Mouse (Mus musculus) lung, adult 18-20 months (tissue): Measurements from ENCODE around the gene Hmg20b.
A peak's percentile ranks its signal among the peaks of the same experiment; 100 is the strongest.

Experiments
- DNase-seq, 2 experiments: peaks; one replicate each; pipeline ENCODE4 v3.0.0; 2022; ENCODE audit warnings: mixed read lengths in 2 of 2

Hmg20b gene

GRCm38 (mm10) chr10:81323791-81324530 lies 26.3 kb downstream of the Hmg20b start:
- no peak for DNase-seq

DNA sequence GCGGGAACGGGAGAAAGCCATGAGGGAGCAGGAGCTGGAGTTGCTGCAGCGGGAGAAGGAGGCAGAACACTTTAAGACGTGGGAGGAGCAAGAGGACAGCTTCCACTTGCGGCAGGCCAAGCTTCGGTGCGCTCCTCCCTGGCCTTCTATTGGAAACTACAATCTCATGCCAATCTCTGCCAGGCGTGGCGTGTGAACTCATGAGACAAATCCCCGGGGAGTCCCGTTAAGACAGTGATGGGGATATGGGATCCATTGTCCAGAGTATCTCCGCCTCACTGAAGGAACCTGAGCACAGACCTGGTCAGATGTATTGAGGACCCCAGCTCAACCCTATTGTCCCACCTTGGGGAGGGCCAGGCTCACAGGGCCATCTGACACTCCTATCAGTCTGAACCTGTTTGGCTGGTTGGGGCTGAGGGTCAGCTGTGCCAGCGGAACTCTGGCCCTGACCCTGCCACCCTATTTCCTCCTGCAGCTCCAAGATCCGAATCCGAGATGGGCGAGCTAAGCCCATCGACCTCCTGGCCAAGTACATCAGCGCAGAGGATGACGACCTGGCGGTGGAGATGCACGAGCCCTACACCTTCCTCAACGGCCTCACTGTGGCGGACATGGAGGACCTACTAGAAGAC lies 27.0 kb downstream of the Hmg20b start:
- no peak for DNase-seq

GRCm38 (mm10) chr10:81322444-81322843 lies 27.8 kb downstream of the Hmg20b start:
- no peak for DNase-seq

DNA sequence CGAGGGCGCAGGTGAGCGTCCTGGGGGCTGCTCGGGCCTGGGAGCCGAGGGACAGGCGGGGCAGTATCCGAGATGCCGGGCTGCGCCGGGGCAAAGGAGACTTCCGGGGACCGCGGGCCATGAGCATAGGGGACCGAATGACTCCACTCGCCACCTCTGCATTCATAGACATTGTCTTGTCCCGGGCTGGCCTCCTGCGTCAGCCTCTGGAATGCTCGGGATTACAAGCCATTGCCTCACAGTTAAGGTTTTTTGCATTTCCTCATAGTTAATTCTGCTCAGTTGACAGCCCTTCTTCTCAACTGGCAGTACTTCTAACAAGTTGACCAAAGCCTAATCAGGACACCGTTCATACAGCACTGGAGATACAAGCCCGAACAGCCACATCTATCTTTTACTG lies 28.8 kb downstream of the Hmg20b start:
- no peak for DNase-seq

DNA sequence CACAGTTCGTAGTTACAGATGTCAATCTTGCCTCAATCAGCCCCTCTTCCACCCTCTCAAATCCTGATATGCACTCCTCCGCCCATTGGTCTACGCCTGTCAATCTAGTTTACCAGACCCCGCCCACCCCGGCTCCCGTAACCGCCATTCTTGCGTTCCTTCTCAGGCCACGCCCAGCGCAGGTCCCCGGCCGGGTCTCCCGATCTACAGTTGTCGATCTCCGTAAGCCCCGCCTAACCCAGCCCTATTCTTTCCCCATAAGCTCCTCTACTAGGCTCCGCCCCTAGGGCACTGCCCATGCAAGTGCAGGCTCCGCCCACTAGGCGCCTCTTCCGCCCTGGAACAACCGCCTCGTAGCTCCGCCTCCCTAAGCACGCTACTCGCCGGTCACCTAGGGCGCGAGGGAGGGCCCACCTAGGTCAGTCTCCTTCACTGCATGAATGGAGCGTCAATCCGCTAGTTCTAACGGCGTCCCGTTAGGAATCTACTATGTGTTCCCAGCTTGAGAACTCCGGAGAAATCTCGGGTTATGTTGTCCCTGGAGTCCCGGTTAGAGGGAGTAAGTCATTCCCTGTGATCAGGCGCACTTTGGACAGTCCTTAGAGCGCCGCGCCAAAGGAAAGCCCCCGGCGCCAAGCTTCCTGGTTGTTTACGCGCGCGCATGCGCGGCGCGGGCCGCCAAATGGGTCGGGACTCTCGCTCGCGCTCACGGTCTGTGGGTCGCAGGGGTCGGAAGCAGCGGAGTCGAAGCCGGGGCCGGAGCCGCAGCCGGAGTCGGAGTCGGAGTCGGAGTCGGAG lies 29.5 kb downstream of the Hmg20b start, which contains the start of gene Cactin:
Gene Cactin, plus strand, starts transcription at position 554 of the 798 bp plus-strand sequence.
- DNase-seq = peak; percentile 100

DNA sequence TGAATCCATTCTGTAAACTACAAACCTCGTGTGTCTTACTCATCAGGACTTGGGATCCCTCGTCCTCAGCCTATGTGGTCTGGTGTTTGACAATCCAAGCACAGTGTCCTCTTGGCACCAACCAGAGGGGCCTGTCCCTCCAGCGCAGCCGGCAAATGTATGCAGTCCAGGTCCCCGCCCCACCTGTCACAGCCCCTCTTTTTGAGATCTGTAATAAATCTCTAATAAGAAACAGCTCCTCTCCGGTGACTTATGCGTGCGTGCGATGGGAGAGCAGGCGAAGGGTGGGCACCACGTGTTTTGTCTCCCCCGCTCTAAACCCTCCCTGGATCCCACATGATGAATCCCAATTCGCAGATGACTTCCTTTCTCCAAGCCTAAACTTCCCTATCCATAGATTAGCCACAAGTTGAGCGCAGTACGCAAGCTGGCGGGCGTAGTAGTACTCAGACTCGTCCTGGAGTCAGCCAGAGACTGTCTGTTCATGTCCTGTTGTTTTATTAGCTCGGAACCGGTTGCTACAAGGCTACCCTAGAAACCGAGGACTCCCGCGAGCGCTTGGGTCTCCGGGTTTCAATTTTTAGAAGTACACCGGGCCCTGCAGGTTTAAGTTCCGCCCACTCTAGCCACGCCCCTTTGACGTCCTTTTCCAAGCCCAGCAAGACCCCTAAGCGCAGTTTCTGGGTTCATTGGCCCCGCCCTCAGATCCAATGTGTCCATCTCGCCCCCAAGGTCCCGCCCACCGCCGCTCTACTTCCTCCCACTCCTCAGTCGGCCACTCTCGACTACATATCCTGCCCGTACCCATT lies 30.3 kb downstream of the Hmg20b start:
- no peak for DNase-seq

DNA sequence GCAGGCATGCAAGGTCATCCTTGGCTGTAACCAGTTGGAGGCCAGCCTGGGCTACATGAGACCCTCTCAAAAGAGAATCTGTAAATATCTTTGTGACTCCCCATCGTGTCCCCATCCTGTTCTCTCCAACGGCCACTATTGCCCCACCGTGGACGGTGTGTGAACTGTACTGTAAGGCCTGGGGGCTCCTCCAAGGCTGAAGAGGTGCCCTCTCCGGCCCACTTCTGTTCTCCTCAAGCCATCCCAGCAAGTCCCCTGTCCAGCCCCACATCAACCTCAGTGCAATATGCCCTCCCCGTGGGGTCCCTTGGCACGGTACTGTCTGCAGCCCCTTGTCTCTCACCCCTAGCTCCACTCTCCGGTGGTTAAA lies 31.0 kb downstream of the Hmg20b start:
- no peak for DNase-seq

- peak; percentile 50 to 56 for DNase-seq
These were observed 31.5 kb downstream of the Hmg20b start for GRCm38 (mm10) chr10:81318589-81319329.

- peak; percentile 86 to 90 for DNase-seq
These were observed 33.0 kb downstream of the Hmg20b start for GRCm38 (mm10) chr10:81317273-81317672.

DNA sequence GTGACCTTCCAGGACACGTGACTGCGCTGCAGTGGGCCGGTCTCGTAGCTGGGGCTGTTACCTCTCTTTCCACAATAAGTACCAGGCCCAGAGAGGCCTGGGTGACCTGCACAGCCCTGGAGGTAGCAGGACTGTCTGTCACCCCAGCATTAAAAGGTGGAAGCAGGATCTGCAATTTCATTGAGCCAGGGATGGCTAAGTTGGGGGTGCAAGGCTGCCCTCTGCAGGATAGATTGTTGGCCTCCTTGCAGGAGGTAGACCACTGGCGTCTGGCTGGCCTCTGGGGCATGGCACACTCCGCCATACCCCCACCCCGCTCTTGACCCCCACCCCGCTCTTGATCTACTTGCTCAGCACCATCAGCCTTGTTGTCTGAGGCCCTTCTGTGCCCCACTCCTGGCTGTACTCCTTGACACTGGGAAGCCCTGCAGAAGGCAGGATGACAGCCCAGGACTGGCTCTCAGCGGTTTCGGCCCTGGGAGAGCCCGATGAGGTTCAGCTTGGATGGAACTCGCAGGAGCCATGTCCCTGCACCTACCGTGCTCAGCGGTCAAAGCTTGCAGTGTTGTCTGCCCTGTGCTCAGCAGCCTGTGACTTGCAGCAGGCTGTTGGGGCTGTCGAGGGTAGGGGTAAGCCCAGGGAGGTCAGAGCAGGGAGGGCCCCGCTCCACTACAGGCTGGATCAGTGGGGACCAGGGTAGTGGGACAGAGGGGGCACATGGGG lies 33.8 kb downstream of the Hmg20b start:
- no peak for DNase-seq

DNA sequence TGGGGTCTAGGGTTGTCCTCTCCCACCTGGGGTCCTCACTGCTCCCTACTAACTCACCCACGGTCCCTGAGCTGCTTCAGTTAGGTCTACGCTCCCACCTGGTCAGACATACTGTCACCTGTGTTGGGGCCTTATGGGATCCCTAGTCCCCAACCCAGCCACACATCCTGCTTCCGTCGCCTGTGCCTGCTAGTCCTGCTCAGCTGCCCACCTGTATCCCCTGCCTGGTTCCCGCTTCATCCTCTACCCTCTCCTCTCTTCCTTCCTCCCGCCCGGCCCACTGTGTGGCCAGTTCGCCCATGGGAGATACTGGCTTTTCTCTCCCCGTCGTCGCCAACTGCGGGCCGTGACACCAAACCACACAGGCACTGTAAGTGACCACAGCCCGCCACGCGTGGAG lies 34.7 kb downstream of the Hmg20b start:
- DNase-seq = no peak

DNA sequence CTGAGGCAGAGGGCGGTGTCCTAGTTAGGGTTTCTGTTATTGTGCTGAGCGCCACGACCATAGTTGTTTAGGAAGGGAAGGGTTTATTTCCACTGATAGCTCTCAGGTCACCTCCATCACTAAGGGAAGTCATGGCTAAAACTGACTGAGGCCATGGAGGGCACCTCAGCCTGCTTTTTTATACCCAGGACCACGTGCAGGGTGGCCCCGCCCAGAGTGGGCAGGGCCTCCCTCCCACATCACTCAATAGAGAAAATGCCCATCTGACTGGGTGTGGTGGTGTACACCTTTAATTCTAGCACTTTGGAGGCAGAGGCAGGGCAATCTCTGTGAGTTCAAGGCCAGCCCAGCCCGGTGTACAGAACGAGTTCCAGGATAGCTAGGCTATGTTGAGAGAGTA lies 36.1 kb downstream of the Hmg20b start:
- no peak for DNase-seq

GRCm38 (mm10) chr10:81313581-81313980 lies 36.7 kb downstream of the Hmg20b start:
- no peak for DNase-seq

DNA sequence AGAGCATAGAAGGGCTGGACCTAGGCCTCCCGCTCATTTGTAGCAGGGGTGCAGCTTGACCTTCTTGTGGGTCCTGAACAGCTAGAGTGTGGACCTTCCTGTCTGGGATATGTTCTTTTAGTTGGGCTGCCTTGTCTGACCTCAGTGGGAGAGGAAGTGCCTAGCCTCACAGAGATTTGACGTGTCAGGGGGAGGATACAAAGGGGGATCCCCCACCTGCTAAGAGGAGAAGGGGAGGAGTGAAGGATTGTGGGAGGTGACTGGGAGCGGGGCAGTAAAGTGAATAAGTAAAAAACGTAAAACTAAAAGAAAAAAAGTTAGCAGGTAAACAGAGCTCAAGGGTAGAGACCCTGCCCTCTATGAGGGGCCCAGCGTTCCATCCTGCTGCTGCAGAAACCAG lies 40.7 kb downstream of the Hmg20b start:
- DNase-seq = no peak

DNA sequence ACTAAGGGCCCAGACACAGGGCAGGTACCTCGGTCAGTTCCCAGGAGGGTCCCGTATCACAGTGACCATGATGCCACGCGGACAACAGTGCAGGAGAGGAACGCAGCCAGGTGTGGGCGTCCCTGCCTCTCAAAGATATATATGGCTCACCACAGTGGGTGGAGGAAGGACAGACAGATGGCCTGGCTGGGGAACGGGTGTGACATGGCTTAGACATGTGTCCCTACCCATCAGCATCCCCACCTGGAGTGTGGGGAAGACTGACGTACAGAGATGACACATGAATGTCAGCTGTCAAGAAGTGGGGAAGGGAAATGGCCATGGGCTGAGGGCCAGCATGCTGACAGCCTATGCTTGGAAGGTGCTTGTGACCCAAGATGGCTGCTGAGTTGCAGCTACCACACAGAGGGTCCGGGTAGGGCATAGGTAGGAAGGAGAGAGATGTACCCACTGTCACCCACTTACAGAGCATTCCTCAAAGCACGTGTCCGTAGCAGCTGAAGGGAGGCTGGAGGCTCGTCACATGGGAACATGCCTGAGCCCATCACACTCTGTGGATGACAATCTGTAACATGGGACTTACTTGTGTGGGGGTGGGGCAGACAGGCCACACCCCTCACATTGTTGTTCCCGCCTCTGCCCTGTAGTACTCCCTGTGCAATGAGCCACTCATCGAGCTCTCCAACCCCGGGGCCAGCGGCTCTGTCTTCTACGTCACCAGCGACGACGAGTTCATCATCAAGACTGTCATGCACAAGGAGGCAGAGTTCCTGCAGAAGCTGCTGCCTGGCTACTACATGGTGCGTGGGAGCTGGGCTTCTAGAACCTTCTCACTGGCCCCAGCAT lies 43.2 kb downstream of the Hmg20b start:
- no peak for DNase-seq

DNA sequence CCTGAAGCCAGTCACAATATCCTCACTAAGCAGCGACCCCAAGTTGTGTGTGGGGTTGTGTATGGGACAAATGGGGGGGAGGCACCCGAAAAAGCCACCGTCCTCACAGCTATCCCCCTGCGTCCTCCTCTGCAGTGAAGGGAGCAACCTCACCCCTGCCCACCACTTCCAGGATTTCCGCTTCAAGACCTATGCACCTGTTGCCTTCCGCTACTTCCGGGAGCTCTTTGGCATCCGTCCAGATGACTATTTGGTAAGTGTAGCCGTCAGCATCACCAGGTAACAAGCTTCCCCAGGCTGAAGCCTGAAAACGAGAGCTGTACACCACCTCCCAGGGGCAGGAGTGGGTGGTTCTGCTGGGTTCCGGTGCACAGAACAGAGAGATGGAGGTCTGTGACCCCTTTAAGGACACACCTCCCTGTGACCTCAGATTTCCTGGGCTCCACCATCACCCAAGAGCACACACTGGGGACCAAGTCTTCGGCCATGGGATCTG lies 44.1 kb downstream of the Hmg20b start:
- DNase-seq = no peak

DNA sequence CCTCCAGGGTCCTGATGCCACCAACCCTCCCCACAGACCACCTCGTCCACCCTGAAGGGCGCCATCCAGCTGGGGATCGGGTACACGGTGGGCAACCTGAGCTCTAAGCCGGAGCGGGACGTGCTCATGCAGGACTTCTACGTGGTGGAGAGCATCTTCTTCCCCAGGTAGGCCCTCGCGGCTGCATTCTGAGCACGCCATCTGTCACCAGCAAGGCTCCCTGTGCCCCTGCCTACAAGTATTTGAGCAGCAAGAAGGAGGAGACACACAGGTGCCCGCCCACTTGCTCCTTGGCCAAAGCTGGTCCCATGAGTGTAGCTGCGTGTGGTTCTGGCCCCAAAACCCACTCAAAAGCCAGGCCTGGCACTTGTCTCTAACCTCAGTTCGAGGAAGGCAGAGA lies 44.6 kb downstream of the Hmg20b start:
- DNase-seq = no peak

- peak; percentile 46 to 60 for DNase-seq
These were observed 45.6 kb downstream of the Hmg20b start for GRCm38 (mm10) chr10:81304597-81305238.

GRCm38 (mm10) chr10:81303761-81304160 lies 46.5 kb downstream of the Hmg20b start:
- no peak for DNase-seq

- DNase-seq = no peak
These were observed 47.0 kb downstream of the Hmg20b start for GRCm38 (mm10) chr10:81303258-81303657.
